Mouse (Mus musculus) kidney, postnatal 0 days (tissue): Measurements from ENCODE around the gene Tbc1d2b. TPM values are rescaled to one million over a fixed set of nuclear protein-coding genes. Genes with fewer than 3 reads are reported as not detected.

Experiments
- ATAC-seq: fragments of 200-750 bp; cut with Nextera tagmentation; replicated peaks from 2 replicates; pipeline ENCODE4 v1.8.0; 2017; ENCODE audit warnings: low read depth, moderate number of reproducible peaks, moderate TSS enrichment, moderate library complexity; ENCODE audit not compliant: low FRiP score
- DNase-seq: peaks from one replicate; pipeline ENCODE4 v3.0.0-alpha.2; 2016; ENCODE audit warnings: low spot score
- H3K27ac ChIP-seq: fragments of 300-500 bp; sonication (generic); 2 replicates; pipeline ENCODE4 v1.5.1; 2014; ENCODE audit warnings: mild to moderate bottlenecking
- H3K27me3 ChIP-seq: fragments of 300-500 bp; sonication (generic); 2 replicates; pipeline ENCODE4 v1.6.1; 2014; ENCODE audit warnings: low read length, mixed read lengths; ENCODE audit not compliant: insufficient read depth
- H3K36me3 ChIP-seq: fragments of 300-500 bp; sonication (generic); 2 replicates; pipeline ENCODE4 v1.6.1; 2014; ENCODE audit warnings: low read length, mixed read lengths; ENCODE audit not compliant: insufficient read depth
- H3K4me1 ChIP-seq: fragments of 300-500 bp; sonication (generic); replicated peaks from 2 replicates; pipeline ENCODE4 v1.6.1; 2014; ENCODE audit warnings: antibody characterized with exemption, low read length, mixed read lengths; ENCODE audit not compliant: insufficient read depth
- H3K4me2 ChIP-seq: fragments of 300-500 bp; sonication (generic); 2 replicates; pipeline ENCODE4 v1.6.1; 2014; ENCODE audit warnings: mild to moderate bottlenecking, low read length, moderate library complexity, mixed read lengths
- H3K4me3 ChIP-seq: fragments of 300-500 bp; sonication (generic); replicated peaks from 2 replicates; pipeline ENCODE4 v1.5.1; 2014; ENCODE audit warnings: low read depth, low read length
- H3K9ac ChIP-seq: fragments of 300-500 bp; sonication (generic); 2 replicates; pipeline ENCODE4 v1.6.1; 2014; ENCODE audit warnings: low read depth, low read length
- H3K9me3 ChIP-seq: fragments of 300-500 bp; sonication (generic); replicated peaks from 2 replicates; pipeline ENCODE4 v1.6.1; 2016; ENCODE audit warnings: low read length, inconsistent platforms, mixed read lengths
- CTCF ChIP-seq: IDR thresholded peaks from 2 replicates; pipeline ENCODE4 v1.5.1; 2016; ENCODE audit warnings: antibody characterized with exemption, low read depth, mild to moderate bottlenecking, moderate library complexity
- WGBS: fragments of 180-500 bp; shearing (Covaris S2); extraction: QIAGEN DNeasy Blood & Tissue Kit; methylation state at CpG from one replicate; pipeline ENCODE4 v1.1.7; 2014; 5-methylcytosine and 5-hydroxymethylcytosine counted together
- polyA plus RNA-seq: library from polyadenylated mRNA; unstranded; fragments of >200 nt; fragmentation: Nextera tagmentation; extraction: Ambion mirVana; gene quantifications from 2 replicates; pipeline ENCODE4 v1.2.1, GENCODE M21; 2015

Gene Tbc1d2b
- polyA plus RNA-seq, 1 experiment from 2014 or later = 8.4 TPM

GRCm38 (mm10) chr9:90166615-90167014, 104.0 kb downstream of the Tbc1d2b start:
- H3K9me3 ChIP-seq = no peaks in the 10 kb centered on the region
- H3K27me3 ChIP-seq = no peaks in the 10 kb centered on the region
- H3K4me3 ChIP-seq = no peak overlapping the region
- DNase-seq = no peak
- no peak overlapping the region for H3K27ac ChIP-seq
- 45% methylated on average over 5 of the region's 5 CpGs for WGBS
- no peak overlapping the region for H3K4me2 ChIP-seq
- TF ChIP-seq CTCF = 0 out of 2 replicates have a peak, but pooled peaks have one; percentile 10
- ATAC-seq = no peak
- H3K9ac ChIP-seq = no peak overlapping the region
- H3K4me1 ChIP-seq = peaks cover 6% of the 10 kb centered on the region
- H3K36me3 ChIP-seq = no peaks in the 10 kb centered on the region

GRCm38 (mm10) chr9:90165590-90165989, 105.0 kb downstream of the Tbc1d2b start:
- TF ChIP-seq CTCF = no peak
- Histone ChIP-seq H3K4me1 (peaks cover 6% of the 10 kb centered on the region), H3K9me3 (no peaks in the 10 kb centered on the region), H3K36me3 (no peaks in the 10 kb centered on the region), H3K27me3 (no peaks in the 10 kb centered on the region), H3K4me2 (no peak overlapping the region), H3K9ac (no peak overlapping the region), H3K27ac (no peak overlapping the region), H3K4me3 (no peak overlapping the region)
- 85% methylated on average over 4 of the region's 4 CpGs for WGBS
- DNase-seq (no peak), ATAC-seq (no peak)

GRCm38 (mm10) chr9:90164670-90165453, 105.7 kb downstream of the Tbc1d2b start:
- no peaks in the 10 kb centered on the region for H3K36me3 ChIP-seq
- peaks cover 6% of the 10 kb centered on the region for H3K4me1 ChIP-seq
- DNase-seq (no peak), ATAC-seq (no peak)
- H3K27me3 ChIP-seq = no peaks in the 10 kb centered on the region
- no peak overlapping the region for H3K4me2 ChIP-seq
- no peak overlapping the region for H3K4me3 ChIP-seq
- TF ChIP-seq CTCF = 0 out of 2 replicates have a peak, but pooled peaks have one; percentile 6
- WGBS = 62% methylated on average over 4 of the region's 4 CpGs
- no peaks in the 10 kb centered on the region for H3K9me3 ChIP-seq
- H3K9ac ChIP-seq = no peak overlapping the region
- no peak overlapping the region for H3K27ac ChIP-seq

GRCm38 (mm10) chr9:90163749-90164095, 106.9 kb downstream of the Tbc1d2b start:
- Histone ChIP-seq H3K36me3 (no peaks in the 10 kb centered on the region), H3K4me3 (peak overlapping the region; percentile 64), H3K9me3 (no peaks in the 10 kb centered on the region), H3K9ac (peak overlapping the region; percentile 54), H3K27ac (peak overlapping the region; percentile 25; the same call in 1 of the 2 replicates), H3K4me1 (peaks cover 6% of the 10 kb centered on the region), H3K4me2 (peak overlapping the region; percentile 83), H3K27me3 (no peaks in the 10 kb centered on the region)
- ATAC-seq = peak; percentile 48
- DNase-seq = peak; percentile 76
- no peak for TF ChIP-seq CTCF
- WGBS = 2% methylated on average over 18 of the region's 18 CpGs

- Histone ChIP-seq H3K27me3 (no peaks in the 10 kb centered on the region), H3K4me2 (peak within 1 kb of the TSS; percentile 83), H3K9me3 (no peaks in the 10 kb centered on the region), H3K36me3 (no peaks in the 10 kb centered on the region), H3K9ac (peak within 1 kb of the TSS; percentile 54), H3K4me1 (peaks cover 6% of the 10 kb centered on the region), H3K27ac (peak within 1 kb of the TSS; percentile 25), H3K4me3 (peak within 1 kb of the TSS; percentile 64)
- ATAC-seq (peak; percentile 73), DNase-seq (peak; percentile 79)
- WGBS = under 1% methylated on average over 57 of the region's 60 CpGs
- TF ChIP-seq CTCF = no peak
Observed at GRCm38 (mm10) chr9:90162926-90163748, 107.5 kb downstream of the Tbc1d2b start, which contains the start of gene Adamts7. Gene Adamts7, plus strand, starts transcription at chr9:90163069.

- DNase-seq (peak; percentile 87), ATAC-seq (peak; percentile 89)
- TF ChIP-seq CTCF = peak; percentile 54
- no peaks in the 10 kb centered on the region for H3K27me3 ChIP-seq
- peak overlapping the region; percentile 83 for H3K4me2 ChIP-seq
- 10% methylated on average over 21 of the region's 29 CpGs for WGBS
- H3K4me3 ChIP-seq = peak overlapping the region; percentile 64
- no peaks in the 10 kb centered on the region for H3K36me3 ChIP-seq
- 0 out of 2 replicates have a peak overlapping the region, but pooled peaks have one; percentile 19 for H3K27ac ChIP-seq
- no peaks in the 10 kb centered on the region for H3K9me3 ChIP-seq
- peak overlapping the region; percentile 54 for H3K9ac ChIP-seq
- peaks cover 6% of the 10 kb centered on the region for H3K4me1 ChIP-seq
Observed at GRCm38 (mm10) chr9:90162243-90162925, 108.2 kb downstream of the Tbc1d2b start.

Other genes starting within 250 kb of the Tbc1d2b start
- 292 and 305 TPM in 2 replicates for gene Ctsh, start 216.7 kb downstream of the Tbc1d2b start, polyA plus RNA-seq
- gene Morf4l1, start 156.0 kb downstream of the Tbc1d2b start, polyA plus RNA-seq = 412 and 452 TPM in 2 replicates
- 11.6 and 12.8 TPM in 2 replicates for gene Adamts7, start 107.7 kb downstream of the Tbc1d2b start, polyA plus RNA-seq